Mouse (Mus musculus): ENCODE data around the gene Mb21d2. TPM values are rescaled to one million over a fixed set of nuclear protein-coding genes. Genes with fewer than 3 reads are reported as not detected.

Mb21d2 gene
- 1.2 and 1.6 TPM in 2 replicates for polyA plus RNA-seq (2015; fragmentation: Nextera tagmentation; extraction: Ambion mirVana)

DNA sequence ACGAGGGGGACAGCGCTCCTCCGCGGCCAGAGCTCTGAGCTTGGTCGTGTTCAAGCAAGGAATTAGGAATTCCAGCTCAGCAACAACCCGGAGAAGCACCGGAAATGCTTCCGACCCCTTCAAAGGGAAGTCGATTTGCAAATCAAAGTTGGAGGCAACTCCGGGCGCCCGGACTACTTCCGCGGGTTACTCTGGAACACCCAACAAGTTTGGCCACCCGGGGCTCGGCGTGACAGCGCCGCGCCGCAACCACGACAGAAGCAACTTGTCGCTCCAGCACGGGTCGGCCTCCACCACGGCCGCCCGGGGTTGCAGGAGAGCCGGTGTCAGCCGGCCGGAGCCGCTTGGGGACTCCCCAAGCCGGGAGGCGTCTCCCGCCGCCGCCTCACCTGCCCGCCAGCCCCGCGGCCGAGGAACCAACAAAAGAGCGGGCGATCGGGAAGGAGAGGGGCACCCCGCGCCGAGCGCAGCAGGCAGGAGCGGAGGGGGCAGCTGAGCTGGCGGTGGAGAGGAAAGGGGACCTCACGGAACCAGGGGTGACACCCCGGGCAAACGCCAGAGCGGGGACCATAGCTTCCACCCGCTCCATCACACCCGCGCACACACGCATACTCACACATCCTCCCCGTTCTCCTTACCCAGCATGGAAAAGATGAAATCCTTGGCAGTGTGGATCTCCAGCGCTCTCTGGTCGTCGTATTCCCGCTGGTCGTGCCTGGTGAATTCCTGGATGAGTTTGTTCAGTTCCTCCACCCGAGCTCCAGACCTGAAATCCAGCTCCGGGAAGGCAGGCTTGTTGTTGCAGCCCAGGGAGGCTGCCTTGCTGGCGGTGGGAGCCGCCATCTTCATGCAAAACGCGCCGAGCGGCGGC lies at the start of gene Mb21d2:
Mb21d2 (minus strand) TSS at position 859 of the 871 bp plus-strand sequence.
- DNase-seq (ENCODE audit: low spot score) = no peak

DNA sequence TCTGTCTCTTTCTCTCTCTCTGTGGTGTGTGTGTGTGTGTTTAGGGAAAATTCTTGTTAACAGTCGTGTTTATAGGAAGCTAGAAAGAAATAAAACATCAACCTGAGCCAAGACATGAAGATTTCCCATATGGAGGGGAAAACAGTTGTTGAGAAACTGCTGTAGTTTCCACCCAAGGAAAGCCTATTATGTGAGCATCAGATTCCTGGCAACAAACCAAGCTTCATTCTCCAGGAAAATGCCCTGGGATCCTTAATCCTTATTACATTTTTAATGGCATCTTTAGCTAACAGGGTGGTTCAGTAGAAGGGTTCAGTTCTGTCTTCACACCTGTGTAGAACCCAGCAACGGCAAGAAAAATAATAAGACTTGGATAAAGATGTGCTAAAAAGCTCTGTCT lies 36.8 kb upstream of the Mb21d2 start:
- DNase-seq (ENCODE audit: low spot score) = no peak

DNA sequence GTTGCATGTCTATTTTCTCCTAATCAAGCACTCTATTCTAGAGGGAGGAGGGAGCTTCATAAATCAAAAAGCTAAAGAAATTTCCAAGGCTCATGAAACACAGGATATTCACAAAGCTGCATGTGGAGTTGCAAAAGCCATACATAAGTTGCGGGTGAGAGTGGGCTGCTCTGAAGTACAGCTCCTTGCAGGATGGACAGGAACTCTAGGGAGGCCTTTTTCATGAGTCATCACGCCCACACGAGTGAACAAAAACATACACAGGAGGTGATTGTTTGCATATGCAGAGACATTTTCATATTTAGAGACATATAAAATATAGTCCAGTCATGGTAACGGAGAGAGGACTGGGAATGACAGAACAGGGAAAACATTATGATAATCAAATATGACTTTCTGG lies 34.6 kb upstream of the Mb21d2 start:
- no peak for DNase-seq (ENCODE audit: low spot score)

DNA sequence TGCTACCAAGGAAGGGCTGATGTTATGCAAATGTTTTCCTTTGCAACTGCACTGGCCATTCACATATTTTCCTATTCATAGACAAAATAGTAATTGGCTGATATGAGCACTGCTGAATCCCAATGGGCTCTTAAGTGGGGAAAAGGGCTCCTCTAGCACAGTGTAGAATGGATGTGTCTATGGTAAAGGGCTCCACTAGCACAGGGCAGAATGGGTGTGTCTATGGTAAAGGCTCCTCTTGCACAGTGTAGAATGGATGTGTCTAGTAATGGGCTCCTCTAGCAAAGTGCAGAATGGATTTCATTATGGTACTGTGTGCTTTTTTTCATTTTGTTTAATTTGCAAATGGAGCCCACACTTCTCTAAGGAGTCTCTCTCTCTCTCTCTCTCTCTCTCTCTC lies 33.5 kb upstream of the Mb21d2 start:
- no peak for DNase-seq (ENCODE audit: low spot score)

DNA sequence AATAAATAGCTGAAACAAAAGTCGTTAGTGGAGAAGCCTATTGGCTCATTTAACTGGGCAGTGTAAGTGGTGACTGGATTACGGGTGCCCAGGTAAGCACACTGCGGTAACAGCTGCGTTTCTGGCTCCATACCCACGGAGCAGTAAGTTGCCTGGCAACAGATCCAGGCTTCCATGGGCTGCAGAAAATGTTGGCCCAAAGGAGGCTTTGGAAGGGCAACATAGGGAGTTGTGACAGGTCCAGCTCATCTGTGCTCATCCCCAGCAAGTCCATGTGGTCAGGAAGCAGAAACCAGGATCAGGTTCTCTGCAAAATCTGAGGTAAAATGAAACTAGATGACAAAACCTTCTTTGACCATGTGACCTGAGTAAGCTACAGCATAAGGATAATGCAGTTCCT lies 20.3 kb upstream of the Mb21d2 start:
- DNase-seq (ENCODE audit: low spot score) = no peak

DNA sequence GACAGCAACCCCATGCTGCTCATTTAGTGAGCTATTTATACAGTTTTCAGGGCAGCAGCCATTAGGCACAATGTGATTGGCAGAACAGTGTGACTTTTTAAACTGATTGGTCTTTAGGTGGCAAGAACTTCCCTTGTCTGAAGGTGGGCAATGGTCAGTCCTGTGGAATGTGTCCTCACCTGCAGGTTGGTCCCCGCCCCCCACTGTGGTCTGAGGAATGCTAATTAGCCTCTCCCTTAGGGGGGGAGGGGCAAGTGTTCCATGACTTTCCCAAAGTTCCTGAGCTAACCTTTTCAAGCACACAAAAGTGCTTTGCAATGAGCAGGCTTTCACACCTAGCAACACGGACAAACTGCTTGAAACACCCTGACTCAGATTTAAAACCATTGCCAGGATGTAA lies 13.8 kb upstream of the Mb21d2 start:
- DNase-seq (ENCODE audit: low spot score) = no peak

DNA sequence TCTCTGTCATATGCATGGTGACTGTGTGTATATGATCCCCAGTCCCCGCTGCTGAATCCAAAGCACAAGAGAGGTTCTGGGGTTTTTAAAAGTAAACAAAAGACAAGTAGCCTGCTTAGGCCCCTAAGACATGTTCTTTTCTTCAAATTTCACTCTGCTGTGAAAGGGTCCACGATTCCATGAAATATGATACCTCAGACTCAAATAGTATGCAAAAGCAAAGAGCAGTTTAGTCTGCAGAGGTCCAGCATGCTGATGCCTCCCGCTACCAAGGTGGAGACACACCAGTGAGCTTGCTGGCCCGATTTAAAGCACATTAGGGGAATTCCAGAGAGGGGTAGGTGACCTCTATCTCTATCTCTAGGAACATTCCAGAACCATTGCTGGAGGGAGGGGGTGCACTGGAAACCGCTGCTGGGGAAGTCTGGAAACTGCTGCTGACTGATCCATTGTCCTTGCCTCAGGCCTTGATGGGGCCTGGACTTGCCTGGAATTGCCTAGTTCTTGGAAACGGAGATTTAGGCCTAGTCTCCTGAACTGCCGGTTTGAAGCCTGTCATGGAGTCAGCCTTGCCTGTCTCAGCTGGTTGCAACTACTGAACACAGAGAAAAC lies 6.8 kb upstream of the Mb21d2 start:
- no peak for DNase-seq (ENCODE audit: low spot score)

DNA sequence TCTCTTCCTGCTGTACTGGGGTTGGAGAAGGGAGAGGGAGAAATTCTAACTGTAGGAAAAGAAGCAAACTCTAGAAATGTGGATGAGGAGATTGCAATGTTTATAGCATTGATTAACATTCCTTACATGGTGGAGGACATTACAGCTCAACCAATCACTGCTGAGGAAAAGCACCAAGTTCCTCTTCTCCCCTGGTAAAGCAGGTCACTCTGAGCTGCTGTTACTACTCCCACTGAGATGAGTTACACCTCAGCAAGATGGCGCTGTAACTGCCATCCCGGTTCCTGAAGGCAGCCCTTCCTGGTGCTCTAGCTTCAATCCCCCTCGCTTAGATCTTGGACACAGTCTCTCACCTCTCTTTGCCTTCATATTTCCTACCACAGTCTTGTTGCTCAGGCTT lies 6.2 kb upstream of the Mb21d2 start:
- DNase-seq (ENCODE audit: low spot score) = no peak

DNA sequence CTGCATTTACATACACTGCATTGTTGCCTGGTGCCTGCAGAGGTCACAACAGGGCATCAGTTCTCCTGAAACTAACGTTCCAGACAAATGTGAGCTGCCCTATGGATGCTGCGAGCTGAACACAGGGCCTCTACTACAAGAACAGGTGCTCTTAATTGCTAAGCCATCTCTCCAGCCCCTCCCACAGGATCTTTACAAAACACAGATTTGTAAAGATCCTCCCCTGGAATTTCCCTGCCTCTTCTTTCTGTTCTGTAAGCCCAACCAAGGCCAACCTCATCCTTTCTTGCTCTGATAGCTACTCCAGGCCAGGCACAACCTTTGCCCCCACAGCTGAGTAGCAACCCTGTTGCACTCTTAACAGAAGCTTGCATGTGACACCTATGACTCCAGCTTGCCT lies 1.7 kb upstream of the Mb21d2 start:
- no peak for DNase-seq (ENCODE audit: low spot score)

DNA sequence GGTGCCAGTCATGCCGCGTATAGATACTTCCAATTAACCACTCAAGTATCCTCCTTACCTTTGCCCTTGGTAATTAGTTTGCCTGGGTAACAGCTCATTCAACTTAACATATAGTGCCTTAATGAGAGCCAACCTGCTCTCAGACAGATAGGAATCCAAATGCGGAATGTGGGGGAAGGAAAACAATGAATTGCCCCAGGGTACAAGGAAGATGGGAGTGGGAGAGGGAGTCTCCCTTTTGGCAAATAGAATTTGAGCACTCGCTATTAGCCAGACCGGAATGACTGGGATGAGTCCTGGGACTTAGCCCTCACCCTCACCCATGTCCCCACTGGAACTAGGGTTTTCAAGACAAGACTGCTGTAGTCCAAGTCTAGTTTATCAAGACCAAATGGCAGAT lies 953 bp upstream of the Mb21d2 start:
- DNase-seq (ENCODE audit: low spot score) = no peak

DNA sequence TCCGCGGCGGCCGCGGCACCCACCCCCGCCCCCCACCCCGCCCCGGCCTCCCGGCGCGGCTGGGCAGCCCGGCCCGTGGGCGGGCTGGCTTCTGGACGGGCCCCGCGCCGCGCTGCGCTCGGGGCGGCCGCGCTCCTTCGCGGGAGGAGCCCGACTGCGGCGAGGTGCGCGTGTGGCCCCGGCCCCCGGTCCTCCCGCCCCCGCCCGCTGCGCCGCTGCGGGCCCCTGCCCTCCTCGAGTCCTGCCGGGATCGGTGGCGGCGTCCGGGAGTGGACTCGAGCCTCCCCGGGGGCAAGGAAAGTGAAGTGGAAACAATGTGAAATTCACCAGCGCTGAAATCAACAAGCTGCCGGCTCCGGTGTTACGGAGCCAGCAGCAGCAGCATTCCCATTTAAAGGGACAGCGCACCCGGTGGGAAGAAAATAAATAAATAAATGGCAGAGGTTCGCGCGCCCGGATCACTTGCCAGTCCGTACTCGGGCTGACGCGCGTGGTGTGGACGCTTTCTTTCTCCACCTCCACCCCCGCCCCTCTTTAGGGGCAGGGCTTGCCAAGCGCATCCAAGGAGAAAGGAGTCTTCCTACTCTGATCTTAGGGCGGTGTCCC lies 316 bp upstream of the Mb21d2 start:
- DNase-seq (ENCODE audit: low spot score) = no peak

DNA sequence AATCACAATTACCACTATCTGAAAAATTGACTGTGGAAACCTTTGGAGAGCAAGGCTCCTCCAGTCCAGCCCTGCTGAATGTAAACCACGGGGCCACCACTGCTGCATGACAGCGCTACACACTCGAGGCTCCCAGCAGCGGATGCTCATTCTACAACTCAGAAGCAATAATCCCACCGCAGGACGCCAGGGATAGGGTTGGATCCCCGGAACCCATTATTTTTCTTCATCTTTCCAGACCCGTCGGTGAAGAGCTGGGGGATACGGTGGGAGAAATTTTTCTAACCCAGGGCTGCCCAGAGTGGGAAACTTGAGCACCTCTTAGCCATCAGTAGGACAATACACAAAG lies 1.0 kb downstream of the Mb21d2 start:
- DNase-seq (ENCODE audit: low spot score) = no peak

DNA sequence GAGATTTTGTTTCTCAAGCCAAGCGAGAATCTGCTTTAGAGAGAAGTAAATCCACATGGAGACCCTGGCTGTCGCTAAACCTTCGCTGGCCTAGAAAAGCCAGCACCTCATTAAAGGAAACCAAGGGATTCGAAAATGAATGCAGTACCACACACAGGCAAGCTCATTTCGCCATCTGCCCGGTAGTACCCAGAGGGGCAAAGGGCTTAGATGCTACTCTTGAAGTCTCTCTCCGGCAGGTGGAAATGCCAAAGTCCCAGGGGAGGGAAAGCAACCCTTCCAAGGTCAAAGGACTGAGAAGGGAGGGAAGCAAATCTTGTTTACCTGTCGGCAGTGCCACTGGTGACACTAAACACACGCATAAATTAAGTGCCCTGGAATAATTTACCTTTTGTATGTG lies 2.1 kb downstream of the Mb21d2 start:
- no peak for DNase-seq (ENCODE audit: low spot score)

DNA sequence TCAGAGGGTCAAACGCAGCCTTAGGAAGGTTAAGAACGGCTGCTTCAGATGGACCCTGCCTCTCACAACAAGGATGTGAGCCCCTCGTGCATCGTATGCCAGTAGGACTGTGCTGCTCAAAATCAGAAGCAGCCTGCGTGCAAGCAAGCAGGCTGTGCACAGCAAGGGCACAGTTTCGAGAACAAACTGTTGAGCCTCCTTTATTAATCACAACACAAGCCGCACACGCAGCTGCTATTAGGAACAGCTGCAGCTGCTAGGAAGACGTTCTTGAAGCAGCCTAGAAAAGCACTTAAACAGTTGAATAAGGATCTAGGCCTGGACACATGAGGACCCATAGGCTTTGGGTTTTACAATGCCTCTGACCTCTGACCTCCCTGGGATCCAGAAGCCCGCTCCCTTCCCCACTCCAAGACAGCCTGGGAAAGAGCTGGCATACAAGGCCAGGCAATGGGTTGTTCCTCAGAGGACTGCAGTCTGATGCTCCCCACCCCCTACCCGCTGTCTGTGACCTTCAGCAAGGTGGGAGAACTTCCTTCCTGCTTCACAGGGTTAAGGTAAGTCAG lies 10.1 kb downstream of the Mb21d2 start:
- DNase-seq (ENCODE audit: low spot score) = no peak

DNA sequence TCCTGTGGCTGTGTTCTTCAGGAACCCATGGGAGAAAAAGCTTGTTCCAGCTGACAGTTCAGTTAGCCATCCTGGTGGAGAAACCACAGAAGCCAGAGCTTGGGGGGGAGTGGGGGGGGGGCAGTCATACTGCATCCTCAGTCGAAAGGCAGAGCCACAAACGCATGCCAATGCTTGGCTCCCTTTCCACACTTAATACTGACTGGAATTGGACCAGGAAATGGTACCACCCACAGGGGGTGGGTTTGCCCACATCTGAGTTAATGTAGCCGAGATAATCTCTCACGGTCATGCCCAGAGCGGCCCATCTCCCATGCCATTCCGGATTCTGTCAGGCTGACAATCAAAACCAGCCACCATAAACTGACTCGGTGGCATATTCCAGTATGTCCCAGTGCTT lies 14.1 kb downstream of the Mb21d2 start:
- no peak for DNase-seq (ENCODE audit: low spot score)

DNA sequence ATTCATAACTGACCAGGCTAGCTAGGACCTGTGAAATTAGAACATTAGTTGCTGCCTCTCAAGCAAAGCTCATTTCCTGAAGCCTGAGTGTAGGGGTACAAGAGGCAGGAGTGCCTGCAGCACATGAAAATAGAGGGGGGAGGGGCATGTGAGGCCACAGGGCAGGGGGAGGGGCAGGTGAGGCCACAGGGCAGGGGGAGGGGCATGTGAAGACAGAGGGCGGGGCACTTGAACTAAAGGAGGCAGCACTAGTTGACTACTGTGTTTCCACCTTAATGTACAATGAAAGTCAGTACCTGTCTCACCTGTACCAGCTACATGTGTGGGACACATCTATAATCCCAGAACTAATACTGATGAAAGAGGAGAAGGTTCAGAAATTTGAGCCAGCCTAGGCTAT lies 14.8 kb downstream of the Mb21d2 start:
- no peak for DNase-seq (ENCODE audit: low spot score)

DNA sequence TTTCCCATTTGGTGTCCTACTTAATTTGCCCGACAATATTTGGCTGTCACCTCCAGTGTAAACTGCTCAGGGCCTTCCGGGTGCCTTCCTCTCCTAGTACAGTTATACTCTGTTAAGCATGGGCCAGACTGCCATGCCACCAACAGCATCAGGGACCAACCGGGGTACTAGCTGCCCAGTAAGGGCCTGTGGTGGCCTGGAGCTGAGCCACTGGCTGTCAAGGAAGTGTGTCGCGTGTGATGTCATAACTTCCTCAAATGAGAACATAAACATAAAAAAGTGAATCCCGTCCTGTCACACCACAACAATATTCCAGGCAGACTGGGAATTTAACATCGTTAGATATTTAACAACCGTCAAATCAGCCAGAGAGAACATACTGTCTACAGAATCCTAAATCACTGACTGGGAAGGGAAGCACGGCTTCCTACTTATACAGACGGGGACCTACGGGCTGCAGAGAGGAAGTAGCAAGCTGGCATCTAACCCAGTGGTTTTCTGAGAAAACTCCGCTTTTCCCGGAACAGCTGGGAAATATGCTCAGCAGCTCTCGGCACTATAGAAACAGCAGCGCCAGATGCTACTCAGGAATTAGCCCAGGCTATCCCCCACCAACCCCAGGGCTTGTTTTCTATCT lies 17.9 kb downstream of the Mb21d2 start:
- no peak for DNase-seq (ENCODE audit: low spot score)

DNA sequence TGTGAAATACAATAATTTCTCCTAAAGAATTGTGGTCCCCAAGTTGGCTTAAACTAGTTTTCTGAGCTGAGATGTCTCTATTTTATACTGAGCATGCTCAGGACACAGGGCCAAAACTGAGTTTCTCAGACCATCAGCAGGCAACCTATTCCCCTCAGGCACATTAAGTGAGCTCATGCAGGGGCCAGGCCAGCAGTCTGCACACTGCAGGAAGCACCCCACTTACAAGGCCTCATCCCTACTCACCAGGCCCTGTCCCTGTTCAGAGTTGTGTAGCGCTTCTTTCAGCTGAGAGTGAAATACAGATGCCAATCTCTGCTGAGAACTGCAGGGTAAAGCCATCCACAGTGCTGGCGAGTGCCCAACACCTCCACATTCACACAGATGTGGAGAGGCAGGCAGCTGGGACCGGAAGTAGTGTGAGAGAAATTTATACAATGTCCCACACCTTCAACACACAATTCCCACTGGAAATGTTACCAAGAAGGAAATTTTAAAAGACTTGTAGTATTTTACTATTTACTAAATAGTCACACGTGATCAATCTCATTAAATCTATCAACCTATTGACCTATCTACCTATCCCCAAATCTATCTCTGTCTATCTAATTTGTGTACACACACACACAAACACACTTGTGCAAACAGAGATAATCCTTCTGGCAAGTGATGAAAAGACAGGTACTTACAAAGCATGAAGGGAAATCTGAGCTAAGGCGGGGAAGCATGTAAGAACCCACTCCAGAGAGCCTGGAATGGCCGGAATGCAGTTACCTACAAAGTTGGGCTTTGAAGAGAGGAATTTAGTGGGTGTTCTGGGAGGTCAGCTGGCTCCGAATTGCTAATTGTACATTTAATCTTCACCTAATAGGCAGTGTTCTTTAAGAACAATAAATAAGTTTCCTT lies 22.9 kb downstream of the Mb21d2 start:
- no peak for DNase-seq (ENCODE audit: low spot score)

DNA sequence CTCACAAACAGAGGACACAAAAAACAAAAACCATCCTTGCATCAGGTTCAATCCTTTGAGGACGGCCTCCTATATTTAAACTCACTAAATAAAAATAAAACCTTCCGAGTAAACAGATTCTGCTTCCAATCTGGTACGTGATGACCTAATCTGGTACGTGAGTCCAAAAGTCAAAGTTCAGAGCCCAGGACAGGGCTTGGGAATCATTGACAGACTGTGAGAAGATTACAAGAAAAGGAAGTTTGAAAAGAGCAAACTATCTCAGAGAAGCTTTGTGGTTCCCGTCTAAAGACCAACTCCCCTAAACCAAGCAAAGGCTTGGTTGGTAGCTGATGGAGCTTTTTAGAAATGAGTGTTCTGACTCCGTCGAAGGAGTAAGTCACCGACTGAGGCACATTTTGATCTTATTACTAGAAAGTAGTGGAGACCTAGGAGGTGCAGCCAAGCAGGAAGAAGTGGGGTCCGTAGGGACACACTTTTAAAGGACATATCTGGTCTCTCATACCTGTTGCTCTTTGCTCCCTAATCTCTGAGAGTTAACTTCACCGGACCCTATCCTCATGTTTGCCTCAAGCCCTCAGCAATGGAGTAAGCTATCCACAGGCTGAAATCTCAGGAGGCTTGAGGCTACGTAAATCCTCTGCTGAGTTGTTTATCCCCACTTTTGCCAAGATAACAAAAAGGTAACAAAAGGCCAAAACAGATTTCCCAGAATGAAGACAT lies 23.7 kb downstream of the Mb21d2 start:
- DNase-seq (ENCODE audit: low spot score) = no peak
